Mouse (Mus musculus): ENCODE data around the gene Sorcs2. TPM values are rescaled to one million over a fixed set of nuclear protein-coding genes. Genes with fewer than 3 reads are reported as not detected.

Gene Sorcs2
- polyA plus RNA-seq, 1 experiment from 2014 or later = 7.0 TPM

GRCm38 (mm10) chr5:36040398-36041235 lies 357.3 kb downstream of the Sorcs2 start:
- Histone ChIP-seq H3K27ac (replicated peaks) (no peak overlapping the region), H3K4me1 (peaks cover 6% of the 10 kb centered on the region; the same call in 1 of the 2 replicates), H3K4me3 (no peak overlapping the region), H3K36me3 (replicated peaks) (no peaks in the 10 kb centered on the region; the same call in 1 of the 2 replicates), H3K9me3 (no peaks in the 10 kb centered on the region), H3K27me3 (replicated peaks; ENCODE audit: low read depth, poor library complexity, severe bottlenecking) (no peaks in the 10 kb centered on the region)
- DNase-seq (ENCODE audit: low spot score) = no peak
- 84% methylated on average over 13 of the region's 13 CpGs for WGBS

- H3K9me3 ChIP-seq = no peaks in the 10 kb centered on the region
- H3K4me1 ChIP-seq = peaks cover 6% of the 10 kb centered on the region; the same call in 1 of the 2 replicates
- H3K27me3 ChIP-seq (replicated peaks; ENCODE audit: low read depth, poor library complexity, severe bottlenecking) = no peaks in the 10 kb centered on the region
- H3K27ac ChIP-seq (replicated peaks) = no peak overlapping the region
- 89% methylated on average over 5 of the region's 5 CpGs for WGBS
- no peak for DNase-seq (ENCODE audit: low spot score)
- H3K4me3 ChIP-seq = no peak overlapping the region
- no peaks in the 10 kb centered on the region; the same call in 1 of the 2 replicates for H3K36me3 ChIP-seq (replicated peaks)
These were observed 358.3 kb downstream of the Sorcs2 start for GRCm38 (mm10) chr5:36039596-36039995.

- DNase-seq (ENCODE audit: low spot score) = peak; percentile 67
- no peaks in the 10 kb centered on the region; the same call in 1 of the 2 replicates for H3K36me3 ChIP-seq (replicated peaks)
- no peaks in the 10 kb centered on the region for H3K4me1 ChIP-seq
- H3K27ac ChIP-seq (replicated peaks) = no peak overlapping the region
- H3K9me3 ChIP-seq = no peaks in the 10 kb centered on the region
- no peaks in the 10 kb centered on the region for H3K27me3 ChIP-seq (replicated peaks; ENCODE audit: low read depth, poor library complexity, severe bottlenecking)
- H3K4me3 ChIP-seq = no peak overlapping the region
- WGBS = 43% methylated on average over 8 of the region's 8 CpGs
These were observed 364.2 kb downstream of the Sorcs2 start for GRCm38 (mm10) chr5:36033531-36034426.

GRCm38 (mm10) chr5:36025076-36025475 lies 372.9 kb downstream of the Sorcs2 start:
- 82% methylated on average over 4 of the region's 4 CpGs for WGBS
- DNase-seq (ENCODE audit: low spot score) = no peak
- peaks cover 3% of the 10 kb centered on the region; the same call in 1 of the 2 replicates for H3K4me1 ChIP-seq
- H3K36me3 ChIP-seq (replicated peaks) = no peaks in the 10 kb centered on the region
- H3K4me3 ChIP-seq = no peak overlapping the region
- no peaks in the 10 kb centered on the region for H3K27me3 ChIP-seq (replicated peaks; ENCODE audit: low read depth, poor library complexity, severe bottlenecking)
- no peaks in the 10 kb centered on the region for H3K9me3 ChIP-seq
- H3K27ac ChIP-seq (replicated peaks) = no peak overlapping the region

DNA sequence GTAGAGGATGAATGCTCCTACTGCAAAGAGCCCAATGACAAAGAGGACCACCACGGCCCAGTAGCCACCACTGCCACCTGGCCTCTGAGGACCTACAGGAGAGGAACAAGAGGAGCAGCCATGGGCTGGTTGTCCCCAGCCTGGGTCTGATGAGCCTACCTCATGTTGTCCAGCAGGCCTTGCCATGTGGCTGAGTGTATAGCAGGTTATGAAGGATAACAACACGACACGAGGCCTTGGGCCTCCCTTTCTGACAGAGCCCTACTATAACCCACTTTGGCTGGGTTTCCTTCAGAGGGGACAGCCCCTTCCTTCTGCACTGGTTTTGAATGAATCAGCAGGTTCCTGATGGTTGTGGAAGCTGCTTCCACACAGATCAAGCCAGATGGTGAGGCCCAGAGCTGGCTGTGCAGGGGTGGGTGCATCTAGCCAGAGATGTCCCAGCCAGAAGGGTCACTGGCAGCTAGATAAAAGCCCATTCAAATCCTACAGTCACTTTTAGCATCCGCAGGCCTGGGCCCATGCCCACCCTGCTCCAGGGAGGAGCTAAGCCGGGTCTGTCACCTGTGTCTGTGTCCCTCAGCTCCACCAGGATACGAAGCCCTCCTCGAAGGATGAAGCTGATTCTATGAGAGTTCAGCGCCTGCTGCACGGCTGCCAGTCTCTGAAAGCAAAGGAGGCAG lies 373.8 kb downstream of the Sorcs2 start:
- H3K27me3 ChIP-seq (replicated peaks; ENCODE audit: low read depth, poor library complexity, severe bottlenecking) = no peaks in the 10 kb centered on the region
- peaks cover 6% of the 10 kb centered on the region; the same call in 1 of the 2 replicates for H3K4me1 ChIP-seq
- H3K4me3 ChIP-seq = no peak overlapping the region
- no peak overlapping the region for H3K27ac ChIP-seq (replicated peaks)
- 87% methylated on average over 9 of the region's 9 CpGs for WGBS
- no peaks in the 10 kb centered on the region; the same call in 1 of the 2 replicates for H3K36me3 ChIP-seq (replicated peaks)
- H3K9me3 ChIP-seq = no peaks in the 10 kb centered on the region
- no peak for DNase-seq (ENCODE audit: low spot score)

GRCm38 (mm10) chr5:36022361-36022760 lies 375.6 kb downstream of the Sorcs2 start:
- H3K27me3 ChIP-seq (replicated peaks; ENCODE audit: low read depth, poor library complexity, severe bottlenecking) = no peaks in the 10 kb centered on the region
- WGBS = 71% methylated on average over 1 of the region's 1 CpGs
- no peak for DNase-seq (ENCODE audit: low spot score)
- H3K27ac ChIP-seq (replicated peaks) = no peak overlapping the region
- no peak overlapping the region for H3K4me3 ChIP-seq
- H3K4me1 ChIP-seq = peaks cover 8% of the 10 kb centered on the region; the same call in 1 of the 2 replicates
- no peaks in the 10 kb centered on the region for H3K9me3 ChIP-seq
- H3K36me3 ChIP-seq (replicated peaks) = peaks cover 4% of the 10 kb centered on the region; the same call in 1 of the 2 replicates

GRCm38 (mm10) chr5:36021091-36021490 lies 376.8 kb downstream of the Sorcs2 start:
- DNase-seq (ENCODE audit: low spot score) = no peak
- Histone ChIP-seq H3K27me3 (replicated peaks; ENCODE audit: low read depth, poor library complexity, severe bottlenecking) (no peaks in the 10 kb centered on the region), H3K4me3 (no peak overlapping the region), H3K27ac (replicated peaks) (no peak overlapping the region), H3K36me3 (replicated peaks) (peaks cover 4% of the 10 kb centered on the region; the same call in 1 of the 2 replicates), H3K4me1 (peaks cover 8% of the 10 kb centered on the region; the same call in 1 of the 2 replicates), H3K9me3 (no peaks in the 10 kb centered on the region)
- 80% methylated on average over 3 of the region's 3 CpGs for WGBS

- H3K36me3 ChIP-seq (replicated peaks) = peaks cover 4% of the 10 kb centered on the region; the same call in 1 of the 2 replicates
- H3K27me3 ChIP-seq (replicated peaks; ENCODE audit: low read depth, poor library complexity, severe bottlenecking) = no peaks in the 10 kb centered on the region
- H3K4me1 ChIP-seq = peaks cover 8% of the 10 kb centered on the region; the same call in 1 of the 2 replicates
- H3K4me3 ChIP-seq = no peak overlapping the region
- no peaks in the 10 kb centered on the region for H3K9me3 ChIP-seq
- H3K27ac ChIP-seq (replicated peaks) = no peak overlapping the region
- 81% methylated on average over 3 of the region's 3 CpGs for WGBS
- peak; percentile 34 for DNase-seq (ENCODE audit: low spot score)
These were observed 379.6 kb downstream of the Sorcs2 start for GRCm38 (mm10) chr5:36018366-36018765.

GRCm38 (mm10) chr5:36009405-36009804 lies 388.5 kb downstream of the Sorcs2 start:
- H3K4me3 ChIP-seq = no peak overlapping the region
- no peaks in the 10 kb centered on the region for H3K36me3 ChIP-seq (replicated peaks)
- no peaks in the 10 kb centered on the region for H3K27me3 ChIP-seq (replicated peaks; ENCODE audit: low read depth, poor library complexity, severe bottlenecking)
- DNase-seq (ENCODE audit: low spot score) = no peak
- H3K27ac ChIP-seq (replicated peaks) = no peak overlapping the region
- H3K4me1 ChIP-seq = no peaks in the 10 kb centered on the region
- no peaks in the 10 kb centered on the region for H3K9me3 ChIP-seq
- 83% methylated on average over 4 of the region's 4 CpGs for WGBS

DNA sequence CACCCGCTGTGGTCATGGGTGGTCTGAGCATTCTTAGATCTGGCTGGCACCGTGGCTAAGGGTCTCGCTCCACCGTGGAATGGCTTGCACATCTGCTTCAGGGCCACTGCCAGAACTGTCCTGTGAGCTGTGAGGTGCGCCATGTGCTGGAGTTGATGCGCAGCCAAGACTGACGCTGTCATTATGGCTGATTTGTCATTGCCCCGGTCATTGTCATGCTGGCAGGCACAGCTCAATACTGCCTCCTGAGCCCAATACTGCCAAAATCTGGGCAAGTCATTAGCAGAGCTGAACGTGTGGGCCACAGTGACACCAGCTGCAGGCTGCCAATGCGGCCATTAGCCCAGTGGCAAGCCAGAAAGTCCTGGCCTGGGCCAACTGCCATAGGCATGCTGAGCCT lies 390.3 kb downstream of the Sorcs2 start:
- 91% methylated on average over 10 of the region's 10 CpGs for WGBS
- DNase-seq (ENCODE audit: low spot score) = no peak
- no peak overlapping the region for H3K27ac ChIP-seq (replicated peaks)
- H3K4me1 ChIP-seq = no peaks in the 10 kb centered on the region
- H3K36me3 ChIP-seq (replicated peaks) = peaks cover 9% of the 10 kb centered on the region; the same call in 1 of the 2 replicates
- H3K9me3 ChIP-seq = no peaks in the 10 kb centered on the region
- H3K27me3 ChIP-seq (replicated peaks; ENCODE audit: low read depth, poor library complexity, severe bottlenecking) = no peaks in the 10 kb centered on the region
- H3K4me3 ChIP-seq = no peak overlapping the region

GRCm38 (mm10) chr5:36006586-36006985 lies 391.4 kb downstream of the Sorcs2 start:
- Histone ChIP-seq H3K4me3 (no peak overlapping the region), H3K36me3 (replicated peaks) (peaks cover 19% of the 10 kb centered on the region), H3K27ac (replicated peaks) (no peak overlapping the region), H3K27me3 (replicated peaks; ENCODE audit: low read depth, poor library complexity, severe bottlenecking) (no peaks in the 10 kb centered on the region), H3K9me3 (no peaks in the 10 kb centered on the region), H3K4me1 (no peaks in the 10 kb centered on the region)
- DNase-seq (ENCODE audit: low spot score) = no peak
- 77% methylated on average over 5 of the region's 5 CpGs for WGBS

- Histone ChIP-seq H3K4me3 (no peak overlapping the region), H3K36me3 (replicated peaks) (peaks cover 24% of the 10 kb centered on the region), H3K9me3 (no peaks in the 10 kb centered on the region), H3K27me3 (replicated peaks; ENCODE audit: low read depth, poor library complexity, severe bottlenecking) (no peaks in the 10 kb centered on the region), H3K27ac (replicated peaks) (no peak overlapping the region), H3K4me1 (no peaks in the 10 kb centered on the region)
- 87% methylated on average over 8 of the region's 8 CpGs for WGBS
- no peak for DNase-seq (ENCODE audit: low spot score)
These were observed 391.8 kb downstream of the Sorcs2 start for GRCm38 (mm10) chr5:36006106-36006505.

Measured in embryonic facial prominence, embryonic 10.5 days (tissue).